Mouse (Mus musculus): ENCODE results near the gene Slc35a2. TPM values are rescaled to one million over a fixed set of nuclear protein-coding genes. Genes with fewer than 3 reads are reported as not detected.
"Not testable (repeated sequence)": the region's sequence is repeated elsewhere in the genome, so short reads cannot be mapped to it uniquely, and the experiment has no call there.

The Slc35a2 gene
- total RNA-seq, 1 experiment from 2014 or later: 15.9 TPM

- ATAC-seq (replicated peaks; ENCODE audit: insufficient number of reproducible peaks, low FRiP score, low TSS enrichment, poor library complexity, severe bottlenecking): peak; percentile 94
Observed at GRCm38 (mm10) chrX:7898880-7899874, 15.3 kb downstream of the Slc35a2 start, which contains the start of the genes Pqbp1 and Timm17b. Pqbp1 (minus strand) TSS chrX:7899269. Timm17b (plus strand) TSS chrX:7899357.

GRCm38 (mm10) chrX:7904441-7904840, 20.6 kb downstream of the Slc35a2 start:
- ATAC-seq (replicated peaks; ENCODE audit: insufficient number of reproducible peaks, low FRiP score, low TSS enrichment, poor library complexity, severe bottlenecking): no peak

GRCm38 (mm10) chrX:7907735-7908134, 23.9 kb downstream of the Slc35a2 start, which contains the start of gene Gm10491:
Gm10491 (minus strand) TSS chrX:7907835.
- no peak for ATAC-seq (replicated peaks; ENCODE audit: insufficient number of reproducible peaks, low FRiP score, low TSS enrichment, poor library complexity, severe bottlenecking)

DNA sequence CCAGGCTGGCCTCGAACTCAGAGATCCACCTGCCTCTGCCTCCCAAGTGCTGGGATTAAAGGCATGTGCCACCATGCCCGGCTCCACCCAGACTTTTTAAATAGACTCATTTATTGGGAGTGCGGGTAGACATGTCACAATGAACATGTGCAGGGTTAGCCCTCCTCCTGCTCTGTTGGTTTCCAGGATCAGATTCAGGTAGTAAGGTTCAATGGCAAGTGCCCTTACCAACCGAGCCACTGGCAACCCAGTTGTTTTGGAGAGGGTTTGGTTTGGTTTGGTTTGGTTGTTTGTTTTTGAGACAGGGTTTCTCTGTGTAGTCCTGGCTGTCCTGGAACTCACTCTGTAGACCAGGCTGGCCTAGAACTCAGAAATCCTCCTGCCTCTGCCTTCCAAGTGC, 25.4 kb downstream of the Slc35a2 start, which contains the start of gene Gm10490:
Gm10490 (plus strand) TSS at position 301 of the 400 bp plus-strand sequence.
- ATAC-seq (replicated peaks; ENCODE audit: insufficient number of reproducible peaks, low FRiP score, low TSS enrichment, poor library complexity, severe bottlenecking): not testable (repeated sequence)

GRCm38 (mm10) chrX:7910473-7910872, 26.6 kb downstream of the Slc35a2 start:
- no peak for ATAC-seq (replicated peaks; ENCODE audit: insufficient number of reproducible peaks, low FRiP score, low TSS enrichment, poor library complexity, severe bottlenecking)

DNA sequence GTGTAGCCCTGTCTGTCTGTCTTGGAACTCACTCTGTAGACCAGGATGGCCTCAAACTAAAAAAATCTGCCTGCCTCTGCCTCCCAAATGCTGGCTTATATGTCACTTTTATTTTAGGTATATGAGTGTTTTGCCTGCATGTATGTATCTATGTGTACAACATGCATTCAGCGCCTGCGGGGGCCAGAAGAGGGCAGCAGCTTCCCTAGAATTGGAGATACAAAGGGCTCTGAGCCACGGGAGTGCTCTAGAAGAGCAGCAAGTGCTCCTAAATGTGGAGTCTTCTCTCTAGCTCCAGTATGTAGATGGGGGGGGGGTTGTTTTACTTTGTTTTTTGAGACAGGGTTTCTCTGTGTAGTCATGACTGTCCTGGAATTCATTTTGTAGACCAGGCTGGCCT, 31.8 kb downstream of the Slc35a2 start:
- 0 out of 2 replicates have a peak, but pooled peaks have one; percentile 47 for ATAC-seq (replicated peaks; ENCODE audit: insufficient number of reproducible peaks, low FRiP score, low TSS enrichment, poor library complexity, severe bottlenecking)

DNA sequence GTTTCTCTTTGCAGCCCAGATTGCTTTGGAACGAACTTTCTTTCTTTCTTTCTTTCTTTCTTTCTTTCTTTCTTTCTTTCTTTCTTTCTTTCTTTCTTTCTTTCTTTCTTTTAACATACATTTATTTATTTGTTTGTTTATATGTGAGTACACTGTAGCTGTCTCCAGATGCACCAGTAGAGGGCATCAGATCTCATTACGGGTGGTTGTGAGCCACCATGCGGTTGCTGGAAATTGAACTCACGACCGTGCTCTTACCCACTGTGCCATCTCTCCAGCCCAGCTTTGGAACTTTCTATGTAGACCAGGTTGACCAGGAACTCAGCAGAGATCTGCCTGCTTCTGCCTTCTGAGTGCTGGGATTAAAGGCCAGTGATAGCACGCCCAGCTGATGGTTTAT, 34.1 kb downstream of the Slc35a2 start:
- not testable (repeated sequence) for ATAC-seq (replicated peaks; ENCODE audit: insufficient number of reproducible peaks, low FRiP score, low TSS enrichment, poor library complexity, severe bottlenecking)

DNA sequence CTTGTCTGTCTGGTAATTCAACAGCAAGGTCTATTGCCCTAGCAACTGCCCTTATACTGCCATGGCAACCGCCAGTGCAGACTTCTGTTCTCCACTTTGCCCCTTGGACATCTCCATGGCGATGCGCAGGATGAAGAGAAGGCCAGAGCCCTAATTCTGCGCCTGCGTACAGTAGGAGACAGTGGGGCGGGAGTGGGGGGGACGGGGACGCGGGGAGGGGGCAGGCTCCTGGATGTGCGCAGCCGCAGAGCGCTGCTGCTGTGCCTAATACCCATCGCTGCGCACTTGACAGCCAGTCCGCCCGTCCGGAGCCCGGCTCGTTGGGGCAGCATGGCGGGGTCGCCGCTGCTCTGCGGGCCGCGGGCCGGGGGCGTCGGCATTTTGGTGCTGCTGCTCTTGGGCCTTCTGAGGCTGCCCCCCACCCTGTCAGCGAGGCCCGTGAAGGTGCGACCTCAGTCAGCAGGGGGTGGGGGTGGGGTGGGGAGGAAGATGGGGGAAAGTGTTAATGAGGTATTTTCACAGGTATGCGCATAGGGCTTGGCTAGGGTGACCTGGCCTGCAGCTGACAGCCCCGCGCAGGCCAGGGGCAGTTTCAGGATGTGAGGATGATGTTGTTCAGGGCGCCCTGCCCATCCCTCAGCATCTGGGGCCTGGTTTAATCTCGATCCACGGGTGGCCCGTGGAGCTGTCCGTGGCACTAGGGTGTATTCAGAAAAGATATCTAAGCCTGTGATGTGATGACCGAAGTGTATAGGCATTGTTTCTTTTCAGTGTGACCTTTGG, 36.0 kb downstream of the Slc35a2 start, which contains the start of gene Pcsk1n:
Pcsk1n (plus strand) TSS at position 222 of the 783 bp plus-strand sequence.
- no peak for ATAC-seq (replicated peaks; ENCODE audit: insufficient number of reproducible peaks, low FRiP score, low TSS enrichment, poor library complexity, severe bottlenecking)

GRCm38 (mm10) chrX:7922032-7922431, 38.2 kb downstream of the Slc35a2 start:
- no peak for ATAC-seq (replicated peaks; ENCODE audit: insufficient number of reproducible peaks, low FRiP score, low TSS enrichment, poor library complexity, severe bottlenecking)

DNA sequence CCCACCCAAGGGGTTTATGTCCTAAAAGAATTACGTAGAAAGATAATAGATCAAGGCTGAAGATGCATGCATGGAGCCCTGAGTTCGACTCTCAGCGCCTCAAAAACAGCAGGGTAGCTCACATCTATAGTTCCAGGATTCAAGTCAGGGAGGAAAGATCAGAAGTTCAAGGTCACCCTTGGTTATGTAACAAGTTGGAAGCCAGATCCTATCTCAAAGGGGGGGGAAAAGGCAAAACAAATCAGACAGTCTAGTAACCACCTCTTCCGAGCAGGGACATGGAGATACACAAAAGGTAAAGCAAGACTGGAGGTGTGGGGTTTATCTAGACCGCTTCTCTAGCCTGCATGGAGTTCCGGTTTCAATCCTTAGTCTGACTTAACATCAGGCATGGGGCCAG, 42.4 kb downstream of the Slc35a2 start:
- no peak for ATAC-seq (replicated peaks; ENCODE audit: insufficient number of reproducible peaks, low FRiP score, low TSS enrichment, poor library complexity, severe bottlenecking)

DNA sequence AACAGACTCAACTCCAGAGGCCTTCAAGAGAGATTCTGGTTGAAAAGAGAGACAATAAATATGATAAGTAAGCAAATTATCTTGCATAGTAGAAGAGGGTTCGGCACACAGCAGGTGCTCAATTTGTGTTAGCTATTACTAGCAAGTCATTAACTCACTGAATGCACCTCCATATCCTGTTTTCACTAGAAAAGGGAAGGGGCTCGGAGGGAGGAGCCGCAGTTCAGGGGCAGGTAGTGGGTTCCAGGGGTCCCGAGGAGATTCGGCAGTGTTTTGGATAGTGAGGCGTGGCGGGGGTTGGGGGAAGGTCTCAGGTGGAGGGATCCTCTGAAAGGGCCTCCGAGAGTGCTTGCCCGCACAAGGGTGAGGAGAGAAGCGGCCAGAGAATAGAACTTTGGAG, 43.3 kb downstream of the Slc35a2 start:
- no peak for ATAC-seq (replicated peaks; ENCODE audit: insufficient number of reproducible peaks, low FRiP score, low TSS enrichment, poor library complexity, severe bottlenecking)

GRCm38 (mm10) chrX:7928270-7928790, 44.5 kb downstream of the Slc35a2 start, which contains the start of gene Eras:
Eras (minus strand) TSS chrX:7928607.
- ATAC-seq (replicated peaks; ENCODE audit: insufficient number of reproducible peaks, low FRiP score, low TSS enrichment, poor library complexity, severe bottlenecking): no peak

GRCm38 (mm10) chrX:7936874-7937273, 53.0 kb downstream of the Slc35a2 start:
- ATAC-seq (replicated peaks; ENCODE audit: insufficient number of reproducible peaks, low FRiP score, low TSS enrichment, poor library complexity, severe bottlenecking): no peak

- no peak for ATAC-seq (replicated peaks; ENCODE audit: insufficient number of reproducible peaks, low FRiP score, low TSS enrichment, poor library complexity, severe bottlenecking)
Observed at GRCm38 (mm10) chrX:7937667-7938066, 53.8 kb downstream of the Slc35a2 start.

Other genes with a start within 250 kb of the Slc35a2 start
- 1.7 to 5.0 TPM in 2 of 3 replicates, not detected in the other for gene Syp, start 245.6 kb upstream of the Slc35a2 start, total RNA-seq (2017)
- gene Prickle3, start 226.8 kb upstream of the Slc35a2 start, total RNA-seq (2017): 8.0 to 14.9 TPM (median 10.3 TPM) in 3 replicates
- gene Plp2, start 212.6 kb upstream of the Slc35a2 start, total RNA-seq (2017): 38.4 to 68.2 TPM (median 39.7 TPM) in 3 replicates
- not detected in 3 replicates for gene Magix, start 202.8 kb upstream of the Slc35a2 start, total RNA-seq (2017)
- gene Gpkow, start 186.9 kb upstream of the Slc35a2 start, total RNA-seq (2017): 46.2 to 57.8 TPM (median 57.1 TPM) in 3 replicates
- gene Wdr45, start 169.7 kb upstream of the Slc35a2 start, total RNA-seq (2017): 27.2 to 41.6 TPM (median 36.4 TPM) in 3 replicates
- gene Gm45208, start 161.8 kb upstream of the Slc35a2 start, total RNA-seq (2017): 0.75 TPM in 1 of 3 replicates, not detected in the others
- gene Praf2, start 155.6 kb upstream of the Slc35a2 start, total RNA-seq (2017): 6.3 to 9.0 TPM (median 6.8 TPM) in 3 replicates
- gene Ccdc120, start 133.1 kb upstream of the Slc35a2 start, total RNA-seq (2017): not detected in 3 replicates
- gene Tfe3, start 121.5 kb upstream of the Slc35a2 start, total RNA-seq (2017): 14.5 to 27.8 TPM (median 20.8 TPM) in 3 replicates
- 67.2 to 156 TPM (median 123 TPM) in 3 replicates for gene Gripap1, start 94.3 kb upstream of the Slc35a2 start, total RNA-seq (2017)
- 1.3 TPM in 1 of 3 replicates, not detected in the others for gene Kcnd1, start 61.7 kb upstream of the Slc35a2 start, total RNA-seq (2017)
- gene Otud5, start 42.7 kb upstream of the Slc35a2 start, total RNA-seq (2017): 79.5 to 120 TPM (median 107 TPM) in 3 replicates
- 3.0 to 9.9 TPM (median 3.6 TPM) in 3 replicates for gene Pim2, start 5.8 kb upstream of the Slc35a2 start, total RNA-seq (2017)
- 119 to 165 TPM (median 164 TPM) in 3 replicates for gene Pqbp1, start 15.2 kb downstream of the Slc35a2 start, total RNA-seq (2017)
- 12.0 to 33.0 TPM (median 21.2 TPM) in 3 replicates for gene Timm17b, start 15.3 kb downstream of the Slc35a2 start, total RNA-seq (2017)
- not detected in 3 replicates for gene Gm10491, start 23.8 kb downstream of the Slc35a2 start, total RNA-seq (2017)
- gene Gm10490, start 25.5 kb downstream of the Slc35a2 start, total RNA-seq (2017): not detected in 3 replicates
- gene Pcsk1n, start 35.8 kb downstream of the Slc35a2 start, total RNA-seq (2017): not detected in 3 replicates
- gene Eras, start 44.6 kb downstream of the Slc35a2 start, total RNA-seq (2017): not detected in 3 replicates
- gene Hdac6, start 63.9 kb downstream of the Slc35a2 start, total RNA-seq (2017): 3.3 to 4.6 TPM (median 4.1 TPM) in 3 replicates
- 1.4 to 17.9 TPM (median 3.3 TPM) in 3 replicates for gene Gata1, start 94.0 kb downstream of the Slc35a2 start, total RNA-seq (2017)
- gene Glod5, start 134.5 kb downstream of the Slc35a2 start, total RNA-seq (2017): not detected in 3 replicates
- 19.0 to 19.7 TPM (median 19.1 TPM) in 3 replicates for gene Suv39h1, start 190.7 kb downstream of the Slc35a2 start, total RNA-seq (2017)
- 129 to 156 TPM (median 134 TPM) in 3 replicates for gene Was, start 206.5 kb downstream of the Slc35a2 start, total RNA-seq (2017)
- gene Wdr13, start 248.9 kb downstream of the Slc35a2 start, total RNA-seq (2017): 22.2 to 44.8 TPM (median 28.6 TPM) in 3 replicates